Mouse (Mus musculus) adrenal gland, postnatal 14 days (tissue): ENCODE data around the gene 1700030J22Rik. TPM values are rescaled to one million over a fixed set of nuclear protein-coding genes. Genes with fewer than 3 reads are reported as not detected.

ENCODE experiments used
- total RNA-seq: library from RNA; stranded (reverse); gene quantifications from 2 replicates; pipeline ENCODE4 v1.2.3, GENCODE M21; 2021

The 1700030J22Rik gene
- total RNA-seq, 1 experiment from 2014 or later, result 1.3 TPM

Other genes with a start within 250 kb of the 1700030J22Rik start
- gene Cdyl2, start 246.0 kb downstream of the 1700030J22Rik start, total RNA-seq, result 7.6 and 9.2 TPM in 2 replicates
- gene Cmc2, start 57.5 kb downstream of the 1700030J22Rik start, total RNA-seq, result 45.4 and 50.7 TPM in 2 replicates
- gene Cenpn, start 57.2 kb downstream of the 1700030J22Rik start, total RNA-seq, result 6.5 and 6.9 TPM in 2 replicates
- gene Atmin, start 35.6 kb downstream of the 1700030J22Rik start, total RNA-seq, result 17.7 and 20.2 TPM in 2 replicates
- gene Gcsh, start 14.6 kb upstream of the 1700030J22Rik start, total RNA-seq, result 138 and 149 TPM in 2 replicates
- 0.60 and 0.85 TPM in 2 replicates for gene Pkd1l2, start 103.5 kb upstream of the 1700030J22Rik start, total RNA-seq
- gene Bco1, start 116.9 kb upstream of the 1700030J22Rik start, total RNA-seq, result 0.86 and 2.4 TPM in 2 replicates
- gene Gan, start 179.2 kb upstream of the 1700030J22Rik start, total RNA-seq, result 9.1 and 10.7 TPM in 2 replicates